Mouse (Mus musculus): ENCODE results near the gene Atp1a3. TPM values are rescaled to one million over a fixed set of nuclear protein-coding genes. Genes with fewer than 3 reads are reported as not detected.

Atp1a3 gene
- polyA plus RNA-seq, 1 experiment = 6.6 TPM

DNA sequence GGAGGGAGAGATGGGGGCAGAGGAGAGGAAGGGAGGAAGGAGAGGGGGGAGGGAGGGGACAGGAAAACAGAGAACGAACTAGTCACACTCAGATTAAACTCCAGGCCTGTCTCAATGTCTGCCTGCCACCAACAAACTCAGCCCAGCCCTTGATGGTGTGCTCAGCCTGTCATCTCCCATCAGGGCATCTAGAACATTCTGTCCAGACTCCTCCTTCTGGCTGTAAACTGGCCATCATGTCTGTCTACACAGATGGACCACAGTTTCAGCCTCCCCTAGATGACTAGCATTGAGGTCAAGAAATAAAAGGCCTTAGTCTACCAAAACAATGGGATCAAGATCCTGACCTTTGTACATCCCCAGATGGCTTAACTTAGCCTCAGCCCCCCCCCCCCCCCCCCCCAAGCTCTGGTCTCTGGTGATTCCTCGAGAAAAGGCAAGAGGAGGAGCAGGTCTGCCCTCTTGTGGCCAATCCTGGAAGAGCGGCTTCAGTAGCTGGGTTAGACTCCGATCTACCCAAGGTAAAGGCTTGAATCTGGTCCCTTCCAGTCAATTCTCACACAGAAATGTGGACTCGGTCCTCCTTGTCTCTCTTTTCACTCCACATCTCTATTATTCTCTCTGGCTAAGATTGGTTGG lies 40.7 kb downstream of the Atp1a3 start:
- Histone ChIP-seq H3K4me2 (ENCODE audit: low read depth) (no peak overlapping the region), H3K36me3 (ENCODE audit: control insufficient read depth, insufficient read depth) (no peaks in the 10 kb centered on the region), H3K4me3 (no peak overlapping the region), H3ac (ENCODE audit: control insufficient read depth, insufficient read length) (no peak overlapping the region), H3K27me3 (ENCODE audit: control insufficient read depth, insufficient read depth, insufficient read length) (peaks cover 5% of the 10 kb centered on the region), H3K79me2 (ENCODE audit: control insufficient read depth, insufficient read depth) (no peaks in the 10 kb centered on the region)
- TF ChIP-seq REST (IDR thresholded peaks at IDR 0.05; ENCODE audit: insufficient read depth, insufficient read length) = no peak
- TF ChIP-seq TCF12 (IDR thresholded peaks at IDR 0.05; ENCODE audit: insufficient read depth, poor library complexity, severe bottlenecking) = no peak
- TF ChIP-seq CEBPB (IDR thresholded peaks at IDR 0.05; ENCODE audit: insufficient read depth, poor library complexity, severe bottlenecking) = no peak
- TF ChIP-seq TCF3 (IDR thresholded peaks at IDR 0.05; ENCODE audit: insufficient read length, low read depth) = no peak
- TF ChIP-seq E2F4 (IDR thresholded peaks at IDR 0.05; ENCODE audit: insufficient read depth) = no peak
- TF ChIP-seq USF1 (IDR thresholded peaks at IDR 0.05; ENCODE audit: low read depth) = no peak
- no peak for TF ChIP-seq POLR2AphosphoS2 (IDR thresholded peaks at IDR 0.05; ENCODE audit: insufficient read length, low read depth)
- TF ChIP-seq MAX (IDR thresholded peaks at IDR 0.05; ENCODE audit: low read depth) = no peak
- no peak for TF ChIP-seq POLR2A (IDR thresholded peaks at IDR 0.05; ENCODE audit: insufficient read length, low read depth)
- no peak for TF ChIP-seq SRF (IDR thresholded peaks at IDR 0.05; ENCODE audit: control insufficient read depth, insufficient read length, low read depth)
- no peak for TF ChIP-seq MYOG (IDR thresholded peaks at IDR 0.05; ENCODE audit: control insufficient read depth in 1 of 3, insufficient read depth in 1 of 3, insufficient read length in 2 of 3, low read depth in 2 of 3)
- TF ChIP-seq MYOD1 (IDR thresholded peaks at IDR 0.05; ENCODE audit: control insufficient read depth in 1 of 3, insufficient read length in 2 of 3, low read depth in 2 of 3) = no peak

DNA sequence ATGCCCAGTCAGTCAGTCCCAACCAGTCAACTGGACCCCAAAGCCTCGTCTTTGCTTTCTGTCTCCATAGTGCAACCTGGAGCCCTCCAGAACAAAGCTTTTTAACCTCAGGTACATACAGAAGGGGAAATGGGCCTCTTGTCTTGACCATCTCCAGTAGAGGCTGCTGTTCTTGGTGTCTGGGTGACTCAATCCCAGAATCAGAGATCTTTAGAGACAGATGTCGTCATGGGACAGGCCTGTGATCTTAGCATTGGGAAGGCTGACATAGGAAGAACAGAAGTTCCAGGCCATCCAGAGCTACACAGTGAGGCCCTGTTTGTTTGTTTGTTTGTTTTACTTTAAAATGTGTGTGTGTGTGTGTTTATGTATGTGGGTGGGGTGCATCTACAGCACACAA lies 41.5 kb downstream of the Atp1a3 start:
- Histone ChIP-seq H3ac (ENCODE audit: control insufficient read depth, insufficient read length) (no peak overlapping the region), H3K4me2 (ENCODE audit: low read depth) (no peak overlapping the region), H3K36me3 (ENCODE audit: control insufficient read depth, insufficient read depth) (no peaks in the 10 kb centered on the region), H3K79me2 (ENCODE audit: control insufficient read depth, insufficient read depth) (no peaks in the 10 kb centered on the region), H3K27me3 (ENCODE audit: control insufficient read depth, insufficient read depth, insufficient read length) (peaks cover 5% of the 10 kb centered on the region), H3K4me3 (no peak overlapping the region)
- TF ChIP-seq MAX (IDR thresholded peaks at IDR 0.05; ENCODE audit: low read depth) (no peak), MYOD1 (IDR thresholded peaks at IDR 0.05; ENCODE audit: control insufficient read depth in 1 of 3, insufficient read length in 2 of 3, low read depth in 2 of 3) (no peak), POLR2AphosphoS2 (IDR thresholded peaks at IDR 0.05; ENCODE audit: insufficient read length, low read depth) (no peak), POLR2A (IDR thresholded peaks at IDR 0.05; ENCODE audit: insufficient read length, low read depth) (no peak), TCF12 (IDR thresholded peaks at IDR 0.05; ENCODE audit: insufficient read depth, poor library complexity, severe bottlenecking) (no peak), SRF (IDR thresholded peaks at IDR 0.05; ENCODE audit: control insufficient read depth, insufficient read length, low read depth) (no peak), USF1 (IDR thresholded peaks at IDR 0.05; ENCODE audit: low read depth) (no peak), CEBPB (IDR thresholded peaks at IDR 0.05; ENCODE audit: insufficient read depth, poor library complexity, severe bottlenecking) (no peak), E2F4 (IDR thresholded peaks at IDR 0.05; ENCODE audit: insufficient read depth) (no peak), TCF3 (IDR thresholded peaks at IDR 0.05; ENCODE audit: insufficient read length, low read depth) (no peak), MYOG (IDR thresholded peaks at IDR 0.05; ENCODE audit: control insufficient read depth in 1 of 3, insufficient read depth in 1 of 3, insufficient read length in 2 of 3, low read depth in 2 of 3) (no peak), REST (IDR thresholded peaks at IDR 0.05; ENCODE audit: insufficient read depth, insufficient read length) (no peak)

DNA sequence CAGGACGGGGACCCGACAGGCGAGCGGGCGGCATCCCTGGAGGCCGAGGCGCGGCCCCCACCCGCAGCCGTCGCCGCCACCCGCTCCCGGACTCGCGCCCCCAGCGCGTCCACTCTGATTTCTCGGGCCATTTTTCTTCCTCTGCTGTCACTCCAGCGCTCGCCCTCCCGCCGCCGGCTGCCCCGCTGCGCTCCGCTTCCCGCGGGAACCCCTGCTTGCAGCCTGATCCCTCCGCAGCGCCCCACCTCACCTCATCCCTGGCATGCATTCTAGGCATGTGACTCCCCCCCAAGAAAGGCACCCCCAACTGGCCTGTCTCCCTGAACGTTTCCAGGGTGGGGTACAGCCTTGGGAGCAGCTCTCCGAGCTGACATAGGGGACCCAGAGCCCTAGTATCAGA lies 50.5 kb downstream of the Atp1a3 start:
- Histone ChIP-seq H3K4me3 (no peak overlapping the region), H3K79me2 (ENCODE audit: control insufficient read depth, insufficient read depth) (no peaks in the 10 kb centered on the region), H3ac (ENCODE audit: control insufficient read depth, insufficient read length) (no peak overlapping the region), H3K36me3 (ENCODE audit: control insufficient read depth, insufficient read depth) (no peaks in the 10 kb centered on the region), H3K27me3 (ENCODE audit: control insufficient read depth, insufficient read depth, insufficient read length) (peaks cover 67% of the 10 kb centered on the region), H3K4me2 (ENCODE audit: low read depth) (no peak overlapping the region)
- TF ChIP-seq POLR2A (IDR thresholded peaks at IDR 0.05; ENCODE audit: insufficient read length, low read depth) = no peak
- TF ChIP-seq CEBPB (IDR thresholded peaks at IDR 0.05; ENCODE audit: insufficient read depth, poor library complexity, severe bottlenecking) = no peak
- no peak for TF ChIP-seq MAX (IDR thresholded peaks at IDR 0.05; ENCODE audit: low read depth)
- TF ChIP-seq POLR2AphosphoS2 (IDR thresholded peaks at IDR 0.05; ENCODE audit: insufficient read length, low read depth) = no peak
- TF ChIP-seq E2F4 (IDR thresholded peaks at IDR 0.05; ENCODE audit: insufficient read depth) = no peak
- no peak for TF ChIP-seq SRF (IDR thresholded peaks at IDR 0.05; ENCODE audit: control insufficient read depth, insufficient read length, low read depth)
- no peak for TF ChIP-seq REST (IDR thresholded peaks at IDR 0.05; ENCODE audit: insufficient read depth, insufficient read length)

DNA sequence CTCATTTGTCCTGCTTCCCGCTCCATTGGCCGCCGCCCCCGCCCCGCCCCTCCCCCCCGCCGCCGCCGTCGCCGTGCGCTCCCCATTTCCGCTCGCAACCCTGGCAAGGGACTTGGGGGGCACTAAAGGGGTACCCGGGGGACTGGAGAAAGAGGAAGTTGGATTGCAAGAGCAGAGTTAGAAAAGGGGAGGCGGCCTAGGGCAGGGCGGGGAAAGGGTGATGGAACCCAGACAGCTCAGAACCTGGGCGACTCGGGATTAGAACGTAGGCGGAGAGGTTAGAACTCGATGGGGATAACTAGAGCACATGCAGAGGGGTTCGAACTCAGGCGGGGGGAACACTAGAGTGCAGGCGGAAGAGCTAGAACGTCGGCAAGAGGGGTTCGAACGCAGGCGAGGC lies 51.3 kb downstream of the Atp1a3 start:
- Histone ChIP-seq H3K79me2 (ENCODE audit: control insufficient read depth, insufficient read depth) (no peaks in the 10 kb centered on the region), H3K36me3 (ENCODE audit: control insufficient read depth, insufficient read depth) (no peaks in the 10 kb centered on the region), H3K4me2 (ENCODE audit: low read depth) (no peak overlapping the region), H3K27me3 (ENCODE audit: control insufficient read depth, insufficient read depth, insufficient read length) (peaks cover 75% of the 10 kb centered on the region), H3K4me3 (no peak overlapping the region), H3ac (ENCODE audit: control insufficient read depth, insufficient read length) (no peak overlapping the region)
- TF ChIP-seq SRF (IDR thresholded peaks at IDR 0.05; ENCODE audit: control insufficient read depth, insufficient read length, low read depth) = no peak
- no peak for TF ChIP-seq USF1 (IDR thresholded peaks at IDR 0.05; ENCODE audit: low read depth)
- TF ChIP-seq MYOG (IDR thresholded peaks at IDR 0.05; ENCODE audit: control insufficient read depth in 1 of 3, insufficient read depth in 1 of 3, insufficient read length in 2 of 3, low read depth in 2 of 3) = no peak
- TF ChIP-seq POLR2A (IDR thresholded peaks at IDR 0.05; ENCODE audit: insufficient read length, low read depth) = no peak
- no peak for TF ChIP-seq E2F4 (IDR thresholded peaks at IDR 0.05; ENCODE audit: insufficient read depth)
- TF ChIP-seq POLR2AphosphoS2 (IDR thresholded peaks at IDR 0.05; ENCODE audit: insufficient read length, low read depth) = no peak
- no peak for TF ChIP-seq REST (IDR thresholded peaks at IDR 0.05; ENCODE audit: insufficient read depth, insufficient read length)
- no peak for TF ChIP-seq TCF12 (IDR thresholded peaks at IDR 0.05; ENCODE audit: insufficient read depth, poor library complexity, severe bottlenecking)
- no peak for TF ChIP-seq TCF3 (IDR thresholded peaks at IDR 0.05; ENCODE audit: insufficient read length, low read depth)
- TF ChIP-seq CEBPB (IDR thresholded peaks at IDR 0.05; ENCODE audit: insufficient read depth, poor library complexity, severe bottlenecking) = no peak
- TF ChIP-seq MYOD1 (IDR thresholded peaks at IDR 0.05; ENCODE audit: control insufficient read depth in 1 of 3, insufficient read length in 2 of 3, low read depth in 2 of 3) = no peak
- TF ChIP-seq MAX (IDR thresholded peaks at IDR 0.05; ENCODE audit: low read depth) = no peak

All from myocyte (in vitro differentiated cells).